17 mouse cellular contexts compared by ENCODE assay signal in the genomic region with DNA sequence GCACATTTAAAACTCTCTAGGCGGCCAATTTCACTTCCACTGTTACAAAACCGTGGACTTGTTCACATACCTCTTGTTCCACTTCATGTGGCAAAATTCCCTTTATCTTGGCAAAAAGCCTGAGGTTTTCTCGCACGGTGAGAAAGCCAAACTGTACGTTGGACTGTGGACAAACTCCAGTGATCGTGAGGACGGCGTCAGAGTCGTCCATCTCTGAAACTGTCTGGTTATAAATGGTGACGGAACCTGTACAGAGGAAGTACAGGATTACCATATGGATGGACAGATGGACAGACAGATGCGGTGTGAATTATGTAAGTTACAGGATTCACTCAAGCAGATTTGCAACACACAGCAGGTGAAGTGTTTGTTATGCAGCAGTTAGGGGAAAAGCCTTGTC. TPM values are rescaled to one million over a fixed set of nuclear protein-coding genes. Genes with fewer than 3 reads are reported as not detected.
A peak's percentile ranks its signal among the peaks of the same experiment; 100 is the strongest.
DNase-seq lines count a peak whose midpoint lies in the region; TF ChIP-seq lines count a peak whose summit lies in the region.
"Had no signal": no experiment of that assay in that cellular context is flagged by ENCODE, and none has a peak within 500 bp of the region (broad histone marks: within the 10 kb centered on the region; RNA-seq: fewer than 3 reads in every experiment).

No protein-coding gene starts in this region.

- H3K4me1 ChIP-seq in cerebellum, adult 2 months (ENCODE audit: control insufficient read depth, insufficient read depth, low read length), result no peaks in the 10 kb centered on the region
- no peaks in the 10 kb centered on the region for H3K4me1 ChIP-seq in lung, adult 2 months (ENCODE audit: control insufficient read depth, insufficient read depth, low read length)
- H3K4me1 ChIP-seq: heart, embryonic 12.5 days; neural tube, embryonic 13.5 days had no signal

- H3K27me3 ChIP-seq in cerebellum, adult 2 months (ENCODE audit: control insufficient read depth, insufficient read depth, low read length), result no peaks in the 10 kb centered on the region
- H3K27me3 ChIP-seq: heart, embryonic 12.5 days; neural tube, embryonic 13.5 days had no signal

- 15% methylated on average over 11 of the region's 11 CpGs for WGBS in cerebellum, adult 2 months
- WGBS in lung, adult 2 months, result 53% methylated on average over 11 of the region's 11 CpGs

- H3K27ac ChIP-seq in cerebellum, adult 2 months (ENCODE audit: insufficient read depth, low read length), result no peak overlapping the region
- H3K27ac ChIP-seq: neural tube, embryonic 13.5 days had no signal

- DNase-seq in cerebellum, adult 2 months, result peak; percentile 14 to 50
- no peak for DNase-seq in cerebellum, adult 11-12 months
- peak; percentile 70 for DNase-seq in kidney, adult 9 months
- DNase-seq in kidney, postnatal 4 days, result no peak
- DNase-seq in lung, postnatal 25 days (ENCODE audit: low spot score), result peak; percentile 14
- no peak for DNase-seq in lung, adult 2 months
- DNase-seq in T-cell, adult 2 months (ENCODE audit: low spot score), result no peak
- no peak for DNase-seq in ovary, postnatal 14 days (ENCODE audit: low spot score)
- DNase-seq: embryo, embryonic 11 days; forebrain, postnatal 0 days; gastrocnemius, postnatal 25 days; heart, postnatal 4 days; thymus, postnatal 36 days had no signal

- H3K4me3 ChIP-seq in cerebellum, adult 2 months (replicated peaks; ENCODE audit: insufficient read depth, low read depth, low read length), result no peak overlapping the region
- H3K4me3 ChIP-seq in lung, adult 2 months (replicated peaks; ENCODE audit: extremely low read depth, low read depth, low read length), result no peak overlapping the region
- H3K4me3 ChIP-seq: heart, embryonic 12.5 days; neural tube, embryonic 13.5 days had no signal

- TF ChIP-seq POLR2A in cerebellum, adult 2 months (IDR thresholded peaks at IDR 0.05; ENCODE audit: borderline replicate concordance, insufficient read depth, low read length), result no peak
- TF ChIP-seq POLR2A in lung, adult 2 months (IDR thresholded peaks at IDR 0.05; ENCODE audit: borderline replicate concordance, extremely low read depth, low read depth, low read length), result no peak

- no peak for TF ChIP-seq CTCF in cerebellum, adult 2 months (IDR thresholded peaks at IDR 0.05; ENCODE audit: borderline replicate concordance, insufficient read depth, low read depth, low read length)
- TF ChIP-seq CTCF in lung, adult 2 months (IDR thresholded peaks at IDR 0.05; ENCODE audit: insufficient read depth, low read length), result no peak

RNA-seq across cellular contexts. Expression of a gene that starts 22.6 kb away (rescaled TPM):
- polyA plus RNA-seq in cerebellum, adult 2 months (2012; rRNA removed), result 1.5 TPM in 2 replicates
- 1.3 and 2.2 TPM in 2 replicates for polyA plus RNA-seq in lung, adult 2 months (2012; rRNA removed)
- polyA plus RNA-seq: inflammation-experienced regulatory T-cells, adult 6 months had no signal

RNA-seq across cellular contexts. Expression of a gene that starts 49.6 kb away (rescaled TPM):
- polyA plus RNA-seq in cerebellum, adult 2 months (2012; rRNA removed), result 5.3 and 6.0 TPM in 2 replicates
- polyA plus RNA-seq in lung, adult 2 months (2012; rRNA removed), result 16.5 and 23.0 TPM in 2 replicates
- polyA plus RNA-seq: inflammation-experienced regulatory T-cells, adult 6 months; limb, embryonic 11.5 days had no signal

Comparison
In these comparisons a context has a peak if more than half of its experiments do, and no peak if none do; other contexts are left out.
1. DNase-seq: peak in cerebellum, adult 2 months (2 of 2), kidney, adult 9 months (single experiment) and lung, postnatal 25 days (single experiment); none in cerebellum, adult 11-12 months (single experiment), kidney, postnatal 4 days (0 of 2), lung, adult 2 months (single experiment), T-cell, adult 2 months (single experiment) and ovary, postnatal 14 days (single experiment).